Mouse (Mus musculus) cerebellum, adult 2 months (tissue): ENCODE data around the gene Armh3.

Source experiments
- CTCF ChIP-seq: fragments of 200-500 bp; IDR thresholded peaks from 2 replicates; pipeline ENCODE4 v1.5.1; 2011; ENCODE audit warnings: low read depth, mild to moderate bottlenecking, control low read depth, low read length, moderate library complexity, borderline replicate concordance; ENCODE audit not compliant: insufficient read depth
- POLR2A ChIP-seq: fragments of 200-500 bp; IDR thresholded peaks from 2 replicates; pipeline ENCODE4 v1.6.1; 2011; ENCODE audit warnings: low read length, control low read depth, borderline replicate concordance; ENCODE audit not compliant: insufficient read depth

- no peak for TF ChIP-seq POLR2A
- no peak for TF ChIP-seq CTCF
These were observed 90.9 kb downstream of the Armh3 start for GRCm38 (mm10) chr19:45907416-45907815.
